Mouse (Mus musculus) kidney, embryonic 16.5 days (tissue): ENCODE results near the gene Pigf. TPM values are rescaled to one million over a fixed set of nuclear protein-coding genes. Genes with fewer than 3 reads are reported as not detected.

Source experiments
- ATAC-seq: fragments of 200-750 bp; cut with Nextera tagmentation; 2 replicates; pipeline ENCODE4 v1.8.0; 2017; ENCODE audit warnings: moderate TSS enrichment; ENCODE audit not compliant: low FRiP score, low TSS enrichment
- H3K27ac ChIP-seq: fragments of 300-500 bp; sonication (generic); 2 replicates; pipeline ENCODE4 v1.5.1; 2014; ENCODE audit warnings: low read length
- H3K27me3 ChIP-seq: fragments of 300-500 bp; sonication (generic); 2 replicates; pipeline ENCODE4 v1.6.1; 2014; ENCODE audit warnings: low read length, control low read depth, mixed read lengths; ENCODE audit not compliant: insufficient read depth
- H3K36me3 ChIP-seq: fragments of 300-500 bp; sonication (generic); 2 replicates; pipeline ENCODE4 v1.6.1; 2014; ENCODE audit warnings: low read length, control low read depth, mixed read lengths; ENCODE audit not compliant: insufficient read depth
- H3K4me1 ChIP-seq: fragments of 300-500 bp; sonication (generic); 2 replicates; pipeline ENCODE4 v1.6.1; 2014; ENCODE audit warnings: low read length, control low read depth, mixed read lengths; ENCODE audit not compliant: insufficient read depth
- H3K4me2 ChIP-seq: fragments of 300-500 bp; sonication (generic); replicated peaks from 2 replicates; pipeline ENCODE4 v1.6.1; 2014; ENCODE audit warnings: low read depth, low read length
- H3K4me3 ChIP-seq: fragments of 300-500 bp; sonication (generic); 2 replicates; pipeline ENCODE4 v1.5.1; 2014; ENCODE audit warnings: mild to moderate bottlenecking, low read length
- H3K9ac ChIP-seq: fragments of 300-500 bp; sonication (generic); replicated peaks from 2 replicates; pipeline ENCODE4 v1.6.1; 2014; ENCODE audit warnings: low read length
- H3K9me3 ChIP-seq: fragments of 300-500 bp; sonication (generic); 2 replicates; pipeline ENCODE4 v1.6.1; 2016; ENCODE audit warnings: low read length, control low read depth
- WGBS: fragments of 180-500 bp; shearing (Covaris S2); extraction: QIAGEN DNeasy Blood & Tissue Kit; methylation state at CpG from one replicate; pipeline ENCODE4 v1.1.7; 2014; 5-methylcytosine and 5-hydroxymethylcytosine counted together
- polyA plus RNA-seq: library from polyadenylated mRNA; unstranded; fragments of >200 nt; fragmentation: Nextera tagmentation; extraction: Ambion mirVana; gene quantifications from 2 replicates; pipeline ENCODE4 v1.2.1, GENCODE M21; 2015

The Pigf gene
- polyA plus RNA-seq, 1 experiment from 2014 or later, result 41.5 TPM

GRCm38 (mm10) chr17:86988601-86989184, 36.5 kb downstream of the Pigf start:
- H3K4me3 ChIP-seq, result no peak overlapping the region
- WGBS, result 58% methylated on average over 6 of the region's 6 CpGs
- H3K4me1 ChIP-seq, result peaks cover 14% of the 10 kb centered on the region
- H3K4me2 ChIP-seq, result no peak overlapping the region
- no peaks in the 10 kb centered on the region for H3K27me3 ChIP-seq
- ATAC-seq, result no peak
- H3K9me3 ChIP-seq, result no peaks in the 10 kb centered on the region
- H3K9ac ChIP-seq, result no peak overlapping the region
- no peak overlapping the region for H3K27ac ChIP-seq
- no peaks in the 10 kb centered on the region for H3K36me3 ChIP-seq

GRCm38 (mm10) chr17:86988161-86988560, 37.0 kb downstream of the Pigf start:
- H3K9ac ChIP-seq, result no peak overlapping the region
- H3K4me2 ChIP-seq, result no peak overlapping the region
- H3K36me3 ChIP-seq, result no peaks in the 10 kb centered on the region
- WGBS, result 87% methylated on average over 5 of the region's 5 CpGs
- no peaks in the 10 kb centered on the region for H3K9me3 ChIP-seq
- H3K27ac ChIP-seq, result no peak overlapping the region
- H3K27me3 ChIP-seq, result no peaks in the 10 kb centered on the region
- H3K4me3 ChIP-seq, result no peak overlapping the region
- no peak for ATAC-seq
- peaks cover 14% of the 10 kb centered on the region for H3K4me1 ChIP-seq

GRCm38 (mm10) chr17:86986449-86987138, 38.6 kb downstream of the Pigf start:
- H3K4me1 ChIP-seq, result peaks cover 18% of the 10 kb centered on the region
- H3K9ac ChIP-seq, result no peak overlapping the region
- H3K4me3 ChIP-seq, result no peak overlapping the region
- H3K27ac ChIP-seq, result no peak overlapping the region; the same call in 1 of the 2 replicates
- H3K4me2 ChIP-seq, result peak overlapping the region; percentile 11
- 0 out of 2 replicates have a peak, but pooled peaks have one; percentile 14 for ATAC-seq
- no peaks in the 10 kb centered on the region for H3K36me3 ChIP-seq
- no peaks in the 10 kb centered on the region for H3K27me3 ChIP-seq
- H3K9me3 ChIP-seq, result no peaks in the 10 kb centered on the region
- 40% methylated on average over 17 of the region's 17 CpGs for WGBS

- peak; percentile 19; the same call in 1 of the 2 replicates for ATAC-seq
- Histone ChIP-seq H3K9ac (no peak overlapping the region), H3K4me3 (no peak overlapping the region), H3K36me3 (0 out of 2 replicates have a peak, but pooled peaks cover 7% of the 10 kb centered on the region), H3K4me1 (peaks cover 18% of the 10 kb centered on the region), H3K9me3 (no peaks in the 10 kb centered on the region), H3K4me2 (no peak overlapping the region), H3K27ac (no peak overlapping the region), H3K27me3 (no peaks in the 10 kb centered on the region)
- 57% methylated on average over 9 of the region's 9 CpGs for WGBS
Observed at GRCm38 (mm10) chr17:86982497-86982896, 42.7 kb downstream of the Pigf start.

- Histone ChIP-seq H3K27ac (no peak overlapping the region), H3K4me2 (no peak overlapping the region), H3K9me3 (no peaks in the 10 kb centered on the region), H3K27me3 (no peaks in the 10 kb centered on the region), H3K4me3 (no peak overlapping the region), H3K9ac (no peak overlapping the region), H3K36me3 (0 out of 2 replicates have a peak, but pooled peaks cover 7% of the 10 kb centered on the region), H3K4me1 (peaks cover 11% of the 10 kb centered on the region)
- ATAC-seq, result no peak
- WGBS, result 100% methylated on average over 2 of the region's 2 CpGs
Observed at GRCm38 (mm10) chr17:86981701-86982100, 43.5 kb downstream of the Pigf start.

- no peak overlapping the region for H3K4me2 ChIP-seq
- ATAC-seq, result no peak
- no peak overlapping the region for H3K9ac ChIP-seq
- H3K4me1 ChIP-seq, result peaks cover 6% of the 10 kb centered on the region
- no peaks in the 10 kb centered on the region for H3K27me3 ChIP-seq
- WGBS, result 91% methylated on average over 1 of the region's 1 CpGs
- no peak overlapping the region for H3K27ac ChIP-seq
- H3K9me3 ChIP-seq, result no peaks in the 10 kb centered on the region
- 0 out of 2 replicates have a peak, but pooled peaks cover 7% of the 10 kb centered on the region for H3K36me3 ChIP-seq
- no peak overlapping the region for H3K4me3 ChIP-seq
Observed at GRCm38 (mm10) chr17:86981205-86981604, 44.0 kb downstream of the Pigf start.

- H3K9me3 ChIP-seq, result no peaks in the 10 kb centered on the region
- 86% methylated on average over 6 of the region's 6 CpGs for WGBS
- peaks cover 4% of the 10 kb centered on the region; the same call in 1 of the 2 replicates for H3K4me1 ChIP-seq
- no peak overlapping the region for H3K4me3 ChIP-seq
- no peak overlapping the region for H3K9ac ChIP-seq
- no peak overlapping the region for H3K4me2 ChIP-seq
- no peak for ATAC-seq
- H3K27me3 ChIP-seq, result no peaks in the 10 kb centered on the region
- H3K27ac ChIP-seq, result no peak overlapping the region
- peaks cover 8% of the 10 kb centered on the region; the same call in 1 of the 2 replicates for H3K36me3 ChIP-seq
Observed at GRCm38 (mm10) chr17:86978496-86978895, 46.7 kb downstream of the Pigf start.

GRCm38 (mm10) chr17:86976387-86976786, 48.8 kb downstream of the Pigf start:
- Histone ChIP-seq H3K27me3 (no peaks in the 10 kb centered on the region), H3K4me2 (no peak overlapping the region), H3K4me1 (no peaks in the 10 kb centered on the region), H3K9ac (no peak overlapping the region), H3K27ac (no peak overlapping the region), H3K36me3 (peaks cover 19% of the 10 kb centered on the region), H3K9me3 (no peaks in the 10 kb centered on the region), H3K4me3 (no peak overlapping the region)
- 66% methylated on average over 10 of the region's 10 CpGs for WGBS
- no peak for ATAC-seq

GRCm38 (mm10) chr17:86973097-86973496, 52.1 kb downstream of the Pigf start:
- peaks cover 20% of the 10 kb centered on the region for H3K36me3 ChIP-seq
- no peak overlapping the region for H3K27ac ChIP-seq
- H3K9me3 ChIP-seq, result no peaks in the 10 kb centered on the region
- H3K4me2 ChIP-seq, result no peak overlapping the region
- 94% methylated on average over 2 of the region's 2 CpGs for WGBS
- no peak overlapping the region for H3K9ac ChIP-seq
- no peaks in the 10 kb centered on the region for H3K4me1 ChIP-seq
- no peaks in the 10 kb centered on the region for H3K27me3 ChIP-seq
- no peak overlapping the region for H3K4me3 ChIP-seq
- no peak for ATAC-seq

GRCm38 (mm10) chr17:86971860-86972259, 53.3 kb downstream of the Pigf start:
- Histone ChIP-seq H3K9ac (no peak overlapping the region), H3K4me1 (no peaks in the 10 kb centered on the region), H3K4me3 (no peak overlapping the region), H3K4me2 (no peak overlapping the region), H3K9me3 (no peaks in the 10 kb centered on the region), H3K27ac (no peak overlapping the region), H3K36me3 (peaks cover 20% of the 10 kb centered on the region), H3K27me3 (no peaks in the 10 kb centered on the region)
- ATAC-seq, result no peak
- 83% methylated on average over 7 of the region's 7 CpGs for WGBS
